Mouse (Mus musculus) testis, adult 2 months (tissue): ENCODE results near the gene Eif4a3.

Experiments used
- CTCF ChIP-seq: fragments of 200-500 bp; IDR thresholded peaks from 2 replicates; pipeline ENCODE4 v1.5.1; 2012; ENCODE audit warnings: low read depth, mild to moderate bottlenecking, inconsistent platforms, low read length, moderate library complexity; ENCODE audit not compliant: control insufficient read depth, insufficient read depth, insufficient replicate concordance
- POLR2A ChIP-seq: fragments of 200-500 bp; IDR thresholded peaks from 2 replicates; pipeline ENCODE4 v1.6.1; 2012; ENCODE audit warnings: low read depth, mild to moderate bottlenecking, inconsistent platforms, low read length, moderate library complexity; ENCODE audit not compliant: control insufficient read depth

DNA sequence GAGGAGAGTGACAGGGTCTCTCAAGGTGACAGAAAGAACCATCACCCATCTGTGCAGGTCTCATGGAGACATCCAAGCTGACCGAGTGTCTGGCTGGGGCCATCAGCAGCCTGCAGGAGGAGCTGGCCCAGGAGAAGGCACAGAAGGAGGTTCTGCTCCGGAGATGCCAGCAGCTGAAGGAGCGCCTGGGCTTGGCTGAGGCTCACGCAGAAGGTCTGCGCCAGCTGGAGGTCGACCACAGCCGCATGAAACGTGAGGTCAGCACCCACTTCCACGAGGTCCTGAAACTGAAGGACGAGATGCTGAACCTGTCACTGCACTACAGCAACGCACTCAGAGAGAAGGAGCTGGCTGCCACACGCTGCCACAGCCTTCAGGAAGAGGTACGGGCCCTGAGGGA is 22.6 kb upstream of the Eif4a3 start:
- TF ChIP-seq CTCF (no peak), POLR2A (no peak)
